Mouse (Mus musculus): ENCODE measurements around the gene Ccdc14.
"Not testable (repeated sequence)": the region's sequence is repeated elsewhere in the genome, so short reads cannot be mapped to it uniquely, and the experiment has no call there.

The Ccdc14 gene

GRCm38 (mm10) chr16:34690334-34691144 lies at the start of gene Ccdc14:
Ccdc14 (plus strand) TSS chr16:34690616.
- DNase-seq (ENCODE audit: low spot score), result peak; percentile 91

- DNase-seq (ENCODE audit: low spot score), result no peak
Observed at GRCm38 (mm10) chr16:34643511-34644259, 46.7 kb upstream of the Ccdc14 start.

GRCm38 (mm10) chr16:34649621-34650020 lies 40.8 kb upstream of the Ccdc14 start, which contains the start of gene Ropn1:
Ropn1 (plus strand) TSS chr16:34649921.
- no peak for DNase-seq (ENCODE audit: low spot score)

GRCm38 (mm10) chr16:34653023-34653422 lies 37.4 kb upstream of the Ccdc14 start:
- no peak for DNase-seq (ENCODE audit: low spot score)

- peak; percentile 17 for DNase-seq (ENCODE audit: low spot score)
Observed at GRCm38 (mm10) chr16:34657566-34657965, 32.9 kb upstream of the Ccdc14 start.

GRCm38 (mm10) chr16:34657983-34658382 lies 32.4 kb upstream of the Ccdc14 start:
- DNase-seq (ENCODE audit: low spot score), result no peak

- no peak for DNase-seq (ENCODE audit: low spot score)
Observed at GRCm38 (mm10) chr16:34658388-34658787, 32.0 kb upstream of the Ccdc14 start.

GRCm38 (mm10) chr16:34664553-34664952 lies 25.9 kb upstream of the Ccdc14 start:
- DNase-seq (ENCODE audit: low spot score), result no peak

- DNase-seq (ENCODE audit: low spot score), result peak; percentile 69
Observed at GRCm38 (mm10) chr16:34667031-34667726, 23.2 kb upstream of the Ccdc14 start.

GRCm38 (mm10) chr16:34668341-34668740 lies 22.1 kb upstream of the Ccdc14 start:
- no peak for DNase-seq (ENCODE audit: low spot score)

- DNase-seq (ENCODE audit: low spot score), result no peak
Observed at GRCm38 (mm10) chr16:34671966-34672365, 18.4 kb upstream of the Ccdc14 start.

- DNase-seq (ENCODE audit: low spot score), result peak; percentile 55
Observed at GRCm38 (mm10) chr16:34672822-34673221, 17.6 kb upstream of the Ccdc14 start.

GRCm38 (mm10) chr16:34674365-34674764 lies 16.1 kb upstream of the Ccdc14 start:
- no peak for DNase-seq (ENCODE audit: low spot score)

- DNase-seq (ENCODE audit: low spot score), result no peak
Observed at GRCm38 (mm10) chr16:34681823-34682222, 8.6 kb upstream of the Ccdc14 start.

- no peak for DNase-seq (ENCODE audit: low spot score)
Observed at GRCm38 (mm10) chr16:34689879-34690278, 537 bp upstream of the Ccdc14 start.

- DNase-seq (ENCODE audit: low spot score), result no peak
Observed at GRCm38 (mm10) chr16:34691156-34691555, 740 bp downstream of the Ccdc14 start.

- DNase-seq (ENCODE audit: low spot score), result no peak
Observed at GRCm38 (mm10) chr16:34694477-34694876, 4.1 kb downstream of the Ccdc14 start.

GRCm38 (mm10) chr16:34698721-34699120 lies 8.3 kb downstream of the Ccdc14 start:
- not testable (repeated sequence) for DNase-seq (ENCODE audit: low spot score)

- peak; percentile 78 for DNase-seq (ENCODE audit: low spot score)
Observed at GRCm38 (mm10) chr16:34700165-34700827, 9.9 kb downstream of the Ccdc14 start.

- no peak for DNase-seq (ENCODE audit: low spot score)
Observed at GRCm38 (mm10) chr16:34700828-34701216, 10.4 kb downstream of the Ccdc14 start.

GRCm38 (mm10) chr16:34706019-34706418 lies 15.6 kb downstream of the Ccdc14 start:
- DNase-seq (ENCODE audit: low spot score), result no peak

GRCm38 (mm10) chr16:34706487-34706946 lies 16.1 kb downstream of the Ccdc14 start:
- peak; percentile 9 for DNase-seq (ENCODE audit: low spot score)

All from urinary bladder, postnatal 14 days (tissue).